Mouse (Mus musculus): Measurements from ENCODE around the gene Tmem176b. TPM values are rescaled to one million over a fixed set of nuclear protein-coding genes. Genes with fewer than 3 reads are reported as not detected.

The Tmem176b gene
- total RNA-seq, 4 experiments from 2014 or later, result 48.3 to 96.9 (median 67.8) TPM

- DNase-seq (ENCODE audit: low spot score in 2 of 2), result no peak
These were observed 53.4 kb downstream of the Tmem176b start for GRCm38 (mm10) chr6:48787867-48788266.

- DNase-seq (ENCODE audit: low spot score in 2 of 2), result no peak
These were observed 55.7 kb downstream of the Tmem176b start for GRCm38 (mm10) chr6:48785601-48786000.

- DNase-seq (ENCODE audit: low spot score in 2 of 2), result no peak
These were observed 56.1 kb downstream of the Tmem176b start for GRCm38 (mm10) chr6:48785189-48785588.

- no peak for DNase-seq (ENCODE audit: low spot score in 2 of 2)
These were observed 56.9 kb downstream of the Tmem176b start for GRCm38 (mm10) chr6:48784406-48784805.

Other genes starting within 250 kb of the Tmem176b start
- 10 to 100 TPM; 62.2 to 67.3 (median 64.6) TPM for gene Repin1, start 247.6 kb downstream of the Tmem176b start, total RNA-seq (2022)
- gene Gm44965, start 247.6 kb downstream of the Tmem176b start, total RNA-seq (2022), result 1 to 10 TPM in 1 of 4 experiments, not detected in 3; 1.6 TPM
- gene Zfp775, start 239.4 kb downstream of the Tmem176b start, total RNA-seq (2022), result 1 to 10 TPM; 7.7 to 9.5 (median 7.8) TPM
- 10 to 100 TPM; 15.2 to 16.7 (median 16.1) TPM for gene AI854703, start 214.7 kb downstream of the Tmem176b start, total RNA-seq (2022)
- 1 to 10 TPM in 1 of 4 experiments, under 1 TPM in 3; 0.77 to 1.0 (median 0.83) TPM for gene Gimap8, start 194.3 kb downstream of the Tmem176b start, total RNA-seq (2022)
- 1 to 10 TPM in 1 of 4 experiments, under 1 TPM in 3; 0.36 to 1.0 (median 0.45) TPM for gene Gimap9, start 165.4 kb downstream of the Tmem176b start, total RNA-seq (2022)
- gene Gimap4, start 156.9 kb downstream of the Tmem176b start, total RNA-seq (2022), result under 1 TPM in 3 of 4 experiments, not detected in 1; 0.41 to 0.56 (median 0.55) TPM
- 1 to 10 TPM; 3.1 to 4.3 (median 4.0) TPM for gene Gimap6, start 133.3 kb downstream of the Tmem176b start, total RNA-seq (2022)
- 1 to 10 TPM in 1 of 4 experiments, not detected in 3; 2.3 TPM for gene Gm28053, start 122.9 kb downstream of the Tmem176b start, total RNA-seq (2022)
- gene Gimap7, start 122.9 kb downstream of the Tmem176b start, total RNA-seq (2022), result not detected
- 1 to 10 TPM; 1.6 to 2.8 (median 1.8) TPM for gene Gimap1, start 102.4 kb downstream of the Tmem176b start, total RNA-seq (2022)
- 1 to 10 TPM in 1 of 4 experiments, under 1 TPM in 3; 0.32 to 1.2 (median 0.89) TPM for gene Gimap5, start 95.3 kb downstream of the Tmem176b start, total RNA-seq (2022)
- gene Gimap3, start 70.6 kb downstream of the Tmem176b start, total RNA-seq (2022), result not detected
- gene Tmem176a, start 577 bp downstream of the Tmem176b start, total RNA-seq (2022), result 10 to 100 TPM; 28.8 to 63.0 (median 40.9) TPM
- gene Aoc1, start 31.4 kb upstream of the Tmem176b start, total RNA-seq (2022), result not detected
- not detected for gene 1600015I10Rik, start 88.4 kb upstream of the Tmem176b start, total RNA-seq (2022)
- not detected for gene Doxl2, start 133.5 kb upstream of the Tmem176b start, total RNA-seq (2022)
- not detected for gene Svs1, start 145.4 kb upstream of the Tmem176b start, total RNA-seq (2022)
- 10 to 100 TPM in 1 of 4 experiments, 1 to 10 TPM in 3; 2.5 to 25.6 (median 6.0) TPM for gene Gpnmb, start 195.1 kb upstream of the Tmem176b start, total RNA-seq (2022)
- 10 to 100 TPM; 26.3 to 30.5 (median 28.1) TPM for gene Malsu1, start 232.3 kb upstream of the Tmem176b start, total RNA-seq (2022)